Mouse (Mus musculus) common myeloid progenitor, adult 5-6 weeks (primary cell): ENCODE measurements around the gene Atf5. TPM values are rescaled to one million over a fixed set of nuclear protein-coding genes. Genes with fewer than 3 reads are reported as not detected.

Experiments used
- ATAC-seq: replicated peaks from 2 replicates; pipeline ENCODE4 v1.8.0; 2016; ENCODE audit warnings: low read depth, mild to moderate bottlenecking, moderate TSS enrichment, inconsistent platforms; ENCODE audit not compliant: poor library complexity, severe bottlenecking
- total RNA-seq: library from RNA; stranded (forward); fragments of 200-1000, 187-1606 nt; gene quantifications from 2 replicates; pipeline ENCODE4 v1.2.3, GENCODE M21; 2017

Gene Atf5
- total RNA-seq, result 2.1 and 2.7 TPM in 2 replicates

GRCm38 (mm10) chr7:44816470-44817021 is at the start of gene Atf5:
Gene Atf5 (minus strand): TSS chr7:44816658.
- no peak for ATAC-seq

- no peak for ATAC-seq
Measured at GRCm38 (mm10) chr7:44864595-44865542, 48.4 kb upstream of the Atf5 start.

- ATAC-seq, result no peak
Measured at GRCm38 (mm10) chr7:44863982-44864494, 47.6 kb upstream of the Atf5 start.

- ATAC-seq, result no peak
Measured at GRCm38 (mm10) chr7:44863210-44863609, 46.8 kb upstream of the Atf5 start.

GRCm38 (mm10) chr7:44862434-44862833 is 46.0 kb upstream of the Atf5 start:
- no peak for ATAC-seq

- ATAC-seq, result no peak
Measured at GRCm38 (mm10) chr7:44861429-44861816, 45.0 kb upstream of the Atf5 start.

GRCm38 (mm10) chr7:44860576-44861428 is 44.3 kb upstream of the Atf5 start:
- ATAC-seq, result peak; percentile 34; the same call in 1 of the 2 replicates

- no peak for ATAC-seq
Measured at GRCm38 (mm10) chr7:44859896-44860295, 43.4 kb upstream of the Atf5 start.

- 0 out of 2 replicates have a peak, but pooled peaks have one; percentile 21 for ATAC-seq
Measured at GRCm38 (mm10) chr7:44857905-44858304, 41.4 kb upstream of the Atf5 start.

- peak; percentile 55 for ATAC-seq
Measured at GRCm38 (mm10) chr7:44857042-44857552, 40.6 kb upstream of the Atf5 start, which contains the start of gene Pnkp. Gene Pnkp (plus strand): TSS chr7:44857139.

GRCm38 (mm10) chr7:44856265-44856916 is 39.9 kb upstream of the Atf5 start:
- peak; percentile 15; the same call in 1 of the 2 replicates for ATAC-seq

GRCm38 (mm10) chr7:44855036-44855435 is 38.6 kb upstream of the Atf5 start:
- ATAC-seq, result no peak

GRCm38 (mm10) chr7:44854356-44855031 is 38.0 kb upstream of the Atf5 start:
- peak; percentile 42 for ATAC-seq

- no peak for ATAC-seq
Measured at GRCm38 (mm10) chr7:44853596-44854355, 37.3 kb upstream of the Atf5 start.

GRCm38 (mm10) chr7:44853065-44853464 is 36.6 kb upstream of the Atf5 start:
- ATAC-seq, result no peak

- ATAC-seq, result no peak
Measured at GRCm38 (mm10) chr7:44852259-44853027, 36.0 kb upstream of the Atf5 start.

GRCm38 (mm10) chr7:44851625-44852234 is 35.3 kb upstream of the Atf5 start:
- no peak for ATAC-seq
